Mouse (Mus musculus) right cerebral cortex, postnatal 14 days (tissue): ENCODE data around the gene Ncor2.

Experiments used
- DNase-seq: peaks from one replicate; pipeline ENCODE4 v3.0.0; 2022

Ncor2 gene

DNA sequence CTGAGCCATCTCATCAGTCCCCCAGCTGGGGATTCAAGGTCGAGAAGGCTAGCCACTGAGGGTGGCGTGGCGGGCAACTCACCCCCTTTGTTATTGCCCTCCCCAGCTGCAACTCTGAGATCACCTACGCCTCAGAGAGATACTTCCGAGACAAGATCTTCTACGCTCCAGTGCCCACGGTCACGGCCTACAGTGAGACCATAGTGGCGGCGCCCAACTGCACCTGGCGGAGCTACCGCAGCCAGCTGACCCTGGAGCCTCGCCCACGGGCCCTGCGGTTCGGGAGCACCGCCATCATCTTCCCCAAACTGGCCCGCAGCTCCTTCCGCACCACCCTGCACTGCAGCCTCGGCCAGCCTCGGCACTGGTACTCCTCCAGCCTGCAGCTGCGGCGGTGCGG, 167.9 kb downstream of the Ncor2 start:
- no peak for DNase-seq

DNA sequence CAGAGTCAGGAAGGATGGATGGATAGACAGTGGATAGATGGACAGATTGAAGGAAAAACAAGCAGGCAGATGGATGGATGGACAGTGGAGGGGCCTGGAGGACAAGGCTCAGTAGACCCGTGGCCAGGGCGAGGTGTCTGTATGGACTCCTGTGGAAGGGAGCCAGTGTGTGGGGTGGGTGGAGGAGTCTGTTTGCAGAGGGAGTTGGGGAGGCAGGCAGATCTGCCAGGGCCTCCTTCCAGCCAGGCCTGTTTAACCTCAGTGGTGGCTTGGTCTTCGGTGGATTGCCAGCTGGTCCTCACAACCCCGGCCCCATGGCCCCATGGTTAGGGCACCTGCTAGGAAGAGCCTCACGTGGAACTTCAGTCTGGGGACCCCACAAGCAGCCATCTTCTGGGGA, 172.1 kb downstream of the Ncor2 start:
- no peak for DNase-seq

DNA sequence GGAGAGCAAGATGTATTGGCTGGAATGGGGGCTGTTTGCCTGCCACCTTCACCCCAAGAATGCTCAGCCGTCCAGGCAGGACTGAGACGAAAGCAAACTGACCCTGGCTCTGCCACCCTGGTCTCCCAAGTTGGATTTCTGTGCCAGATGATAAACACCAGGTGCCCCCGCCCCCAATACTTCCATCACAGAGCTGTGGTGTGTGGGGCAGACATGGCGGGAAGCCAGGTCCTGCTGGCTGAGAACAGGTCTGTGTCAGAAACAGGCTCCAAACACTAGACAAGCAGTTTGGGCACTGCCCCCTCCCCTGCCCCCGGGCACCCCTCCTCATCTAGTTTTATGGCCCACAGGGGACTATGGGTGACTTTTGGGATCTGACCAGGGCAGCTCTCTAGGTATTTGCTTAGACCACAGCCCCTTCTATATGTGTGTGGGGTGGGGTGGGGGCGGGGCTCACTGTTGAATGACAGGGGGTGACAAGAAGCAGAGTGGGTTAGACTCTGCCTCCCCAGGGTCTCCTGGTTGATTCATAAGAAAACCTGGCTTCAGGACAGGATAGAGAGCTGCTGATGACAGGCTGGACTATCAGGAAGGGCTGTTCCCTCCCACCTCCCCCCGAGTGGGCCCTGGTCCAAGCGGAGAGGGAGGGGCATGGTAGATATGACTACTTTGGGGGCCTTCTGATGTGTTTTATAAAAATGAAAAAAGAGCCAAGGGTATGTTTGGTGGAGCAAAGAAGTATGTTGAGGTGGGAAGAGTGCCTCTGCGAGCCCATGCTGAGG, 173.0 kb downstream of the Ncor2 start:
- DNase-seq: no peak

DNA sequence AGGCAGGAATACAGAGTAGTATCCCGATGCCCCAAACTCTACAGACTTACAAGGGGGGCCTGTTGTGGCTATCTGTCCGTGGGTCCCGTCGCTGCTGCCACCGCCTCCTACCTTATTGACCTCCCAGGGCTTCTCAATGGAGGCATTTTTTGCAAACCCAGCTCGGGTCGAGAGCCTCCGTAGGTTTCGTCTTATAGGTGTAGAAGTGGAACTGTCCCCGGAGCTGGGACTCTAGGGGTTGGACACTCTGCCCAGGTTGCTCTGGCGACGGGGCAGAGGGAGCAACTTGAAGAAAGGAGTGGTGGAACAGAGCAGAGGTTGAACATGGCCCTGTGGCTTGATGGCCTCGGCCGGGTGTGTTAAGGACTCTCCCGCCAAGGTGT, 175.2 kb downstream of the Ncor2 start:
- DNase-seq: no peak

DNA sequence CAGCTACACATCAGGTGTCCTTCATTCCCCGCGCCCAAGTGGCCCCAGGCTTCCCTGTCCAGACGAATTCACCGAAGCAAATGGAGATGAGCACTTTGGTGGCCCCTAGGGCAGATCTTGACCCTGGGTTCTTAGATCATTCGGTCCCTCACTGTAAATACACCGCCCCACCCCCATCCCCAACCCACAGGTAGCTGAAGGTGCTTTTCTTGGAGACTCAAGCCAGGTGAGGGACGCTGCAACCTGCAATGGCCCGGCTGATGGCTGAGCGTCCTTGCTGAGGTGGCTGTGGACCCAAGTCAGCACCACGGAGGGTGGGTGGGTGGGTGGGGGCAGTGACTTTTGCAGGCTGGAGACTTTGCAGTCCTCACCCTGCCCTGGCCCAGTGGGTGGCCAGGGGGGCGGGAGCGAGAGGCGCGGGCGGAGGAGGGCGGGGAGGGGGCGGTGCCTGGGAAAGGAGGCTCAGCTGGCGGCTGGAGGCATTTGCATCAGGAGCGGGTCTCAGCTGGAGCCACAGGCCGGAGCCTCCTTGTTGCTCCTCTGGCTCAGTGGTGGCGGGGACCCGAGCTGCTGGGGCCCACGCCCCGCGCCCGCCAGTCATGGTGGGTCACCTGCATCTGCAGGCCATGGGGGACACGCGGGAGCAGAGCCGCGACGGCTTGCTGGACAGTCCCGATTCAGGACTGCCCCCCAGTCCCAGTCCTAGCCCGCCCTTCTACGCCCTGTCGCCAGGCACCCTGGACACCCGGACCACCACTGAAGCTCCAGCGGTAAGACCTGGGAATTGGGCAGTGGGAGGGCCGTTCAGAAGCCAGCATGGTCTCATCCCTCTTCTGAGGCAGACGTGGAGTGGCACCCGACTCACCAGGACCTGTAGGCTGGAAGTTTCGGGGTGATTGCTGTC, 175.8 kb downstream of the Ncor2 start, which contains the start of gene Rflna:
Gene Rflna (plus strand): TSS at position 253 of the 904 bp plus-strand sequence.
- DNase-seq: no peak

DNA sequence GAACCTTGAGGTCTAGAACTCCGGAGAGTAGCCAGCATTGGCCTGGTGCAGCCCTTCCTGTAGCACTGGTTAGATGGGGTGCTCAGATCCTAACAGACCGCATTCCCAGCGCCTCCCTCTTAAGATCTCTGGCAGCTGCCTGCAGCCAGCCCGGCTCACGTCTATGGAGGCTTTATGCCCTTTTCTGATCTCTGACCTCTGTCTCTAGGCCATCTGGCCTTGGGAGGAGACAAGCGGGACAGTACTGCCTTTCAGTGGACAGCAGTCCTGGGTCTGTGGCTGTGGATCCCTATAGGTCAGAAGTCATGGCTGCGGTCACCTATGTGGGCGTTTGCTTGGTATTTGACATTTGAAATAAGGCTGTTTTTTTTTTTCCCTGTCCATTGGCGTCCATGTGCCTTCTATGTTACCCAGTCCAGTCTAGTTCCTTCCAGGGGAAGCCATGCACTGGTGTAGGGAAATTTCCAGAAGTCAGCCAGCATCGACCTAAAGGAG, 178.2 kb downstream of the Ncor2 start:
- no peak for DNase-seq

DNA sequence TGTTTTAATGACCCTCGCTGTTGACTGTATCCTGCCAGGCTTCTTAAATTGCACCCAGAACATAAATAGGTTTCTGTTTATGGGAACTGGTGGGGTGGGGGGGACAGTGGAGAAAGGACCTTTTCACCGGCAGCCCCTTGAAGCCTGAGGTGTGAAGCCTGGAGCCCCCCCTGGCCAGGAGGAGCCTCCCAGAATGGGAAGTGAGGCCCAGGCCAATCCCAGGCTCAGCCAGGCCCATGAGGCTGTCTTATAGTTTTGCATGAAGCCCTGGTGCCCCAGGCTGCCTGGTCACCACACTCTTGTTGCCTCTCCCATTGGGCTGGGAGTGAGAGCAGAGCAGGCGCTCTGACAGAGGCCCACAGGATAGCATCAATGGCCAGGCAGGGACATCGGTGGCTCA, 181.1 kb downstream of the Ncor2 start:
- no peak for DNase-seq

DNA sequence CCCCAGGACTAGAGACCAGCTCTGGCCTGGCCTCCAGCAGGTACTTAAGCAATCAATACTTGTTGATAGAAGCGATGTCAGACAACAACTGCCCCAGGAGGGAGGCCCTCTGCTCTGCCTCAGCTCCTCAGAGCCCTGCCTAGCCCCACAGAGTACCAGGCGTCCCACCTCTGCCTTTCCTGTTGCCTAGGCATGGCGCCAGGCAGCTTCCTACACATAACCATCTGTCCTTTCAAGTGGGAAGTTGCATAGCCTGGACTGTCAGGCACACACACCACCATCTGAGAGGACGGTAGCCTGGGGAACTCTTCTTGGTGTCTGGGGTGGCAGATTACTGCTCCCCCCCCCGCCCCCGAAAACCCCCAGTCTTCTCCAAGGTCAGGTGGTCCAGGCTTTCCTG, 182.2 kb downstream of the Ncor2 start:
- DNase-seq: peak; percentile 68

DNA sequence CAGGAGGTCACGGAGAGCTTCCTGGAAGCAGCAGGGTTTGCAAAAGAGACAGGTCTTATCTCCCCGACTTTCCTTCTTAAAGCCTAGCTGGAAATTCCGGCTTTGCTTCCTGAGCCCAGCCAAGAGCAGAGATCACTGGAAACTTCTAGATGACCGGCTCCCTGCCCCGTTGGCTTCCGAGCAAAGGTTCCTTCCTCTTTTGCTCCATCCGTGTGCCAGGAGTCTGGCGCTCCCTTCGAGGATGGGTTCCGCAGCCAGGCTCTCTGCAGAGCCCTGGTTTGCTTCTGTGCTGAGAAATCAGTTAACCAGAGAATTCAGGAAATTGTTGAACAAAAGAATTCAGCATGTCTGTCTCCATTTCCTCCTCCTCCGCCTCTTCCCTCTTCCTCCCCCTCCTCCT, 186.1 kb downstream of the Ncor2 start:
- DNase-seq: no peak

DNA sequence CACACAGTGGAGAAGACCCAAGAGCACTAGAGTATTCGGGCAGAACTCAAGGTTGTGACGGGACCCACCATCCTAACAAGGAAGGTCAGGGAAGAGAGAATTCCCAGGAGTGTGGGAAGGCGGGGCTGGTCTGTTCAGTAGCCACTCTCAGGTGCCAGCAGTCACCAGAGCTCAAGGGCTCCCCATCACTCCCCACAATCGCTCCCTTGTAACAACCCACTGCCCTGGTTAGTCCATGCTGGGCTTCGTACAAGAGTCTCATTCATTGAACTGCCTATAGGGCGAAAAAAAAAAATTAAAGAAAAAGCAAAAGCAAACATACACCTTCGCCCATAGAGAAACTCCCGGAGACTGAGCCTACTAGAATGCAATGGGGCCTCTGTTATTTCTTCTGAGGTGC, 186.7 kb downstream of the Ncor2 start:
- DNase-seq: no peak

DNA sequence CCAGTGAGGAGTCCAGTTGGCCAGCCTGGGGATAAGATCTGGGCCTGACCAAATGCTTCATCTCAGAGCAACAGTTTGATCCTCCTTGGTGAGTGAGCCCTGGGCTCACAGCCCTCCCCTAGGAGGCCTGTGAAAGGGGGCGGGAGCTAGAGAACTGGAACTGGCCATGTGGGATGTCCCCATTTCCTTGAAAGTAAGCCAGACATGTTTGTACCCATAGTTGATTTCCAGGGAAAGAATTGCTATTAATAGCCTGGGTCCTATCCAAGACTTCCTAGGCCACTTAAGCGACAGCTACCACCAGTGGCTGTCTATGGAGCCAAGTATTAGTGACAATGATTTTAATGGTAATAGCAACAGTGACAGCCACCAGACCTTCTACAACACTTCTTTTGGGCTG, 189.3 kb downstream of the Ncor2 start:
- DNase-seq: no peak

DNA sequence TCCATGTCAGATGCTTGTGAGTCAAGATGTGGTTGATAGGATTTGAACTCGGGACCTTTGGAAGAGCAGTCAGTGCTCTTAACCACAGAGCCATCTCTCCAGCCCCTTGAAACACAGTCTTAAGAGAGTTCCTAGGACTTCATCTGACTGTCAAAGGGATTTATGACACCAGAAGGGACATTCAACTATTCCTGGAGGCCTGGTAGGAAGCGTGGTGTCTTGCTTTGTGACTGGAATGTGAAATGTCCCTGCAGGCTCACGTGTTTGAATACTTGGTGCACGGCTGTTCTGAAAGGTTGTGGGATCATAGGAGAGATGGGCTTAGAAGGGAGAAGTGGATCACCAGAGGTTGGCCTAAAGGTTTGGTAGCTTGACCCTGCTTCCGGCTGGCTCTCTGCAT, 192.4 kb downstream of the Ncor2 start:
- DNase-seq: no peak

DNA sequence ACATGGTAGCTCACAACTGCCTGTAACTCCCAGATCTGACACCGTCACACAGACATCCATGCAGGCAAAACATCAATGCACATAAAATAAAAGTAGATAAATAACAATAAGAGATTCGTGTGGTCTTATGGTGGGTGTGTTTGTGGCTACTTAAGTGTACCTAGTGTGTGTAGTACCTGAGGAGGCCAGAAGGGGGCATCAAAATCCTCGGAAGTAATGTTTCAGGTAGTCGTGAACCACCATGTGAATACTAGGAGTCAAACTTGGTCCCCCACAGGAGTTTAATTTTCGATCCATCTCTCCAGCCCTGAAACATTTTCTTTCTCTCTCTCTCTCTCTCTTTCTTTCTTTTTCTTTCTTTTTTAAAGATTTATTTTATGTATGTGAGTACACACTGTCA, 192.8 kb downstream of the Ncor2 start:
- no peak for DNase-seq

DNA sequence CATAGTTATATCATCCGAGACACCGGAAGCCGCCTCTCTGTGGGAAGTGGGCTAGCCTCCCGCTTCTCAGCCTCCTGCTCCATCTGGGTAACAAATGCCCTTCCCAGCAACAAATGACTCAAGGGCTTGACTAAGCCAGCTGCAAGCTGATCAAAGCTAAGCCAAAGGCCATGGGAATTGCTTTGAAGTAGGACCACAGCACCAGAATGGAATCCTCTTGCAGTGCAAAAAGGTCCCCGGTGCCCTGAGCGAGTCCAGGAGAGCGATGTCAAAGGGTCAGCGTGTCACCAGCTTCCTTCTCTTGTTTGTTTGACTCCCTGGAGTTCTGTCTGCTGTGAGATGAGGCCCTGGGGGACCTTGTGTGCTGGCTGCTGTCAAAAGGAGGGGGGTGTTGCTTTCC, 209.2 kb downstream of the Ncor2 start:
- DNase-seq: no peak
